Mouse (Mus musculus): ENCODE data around the gene Bhmt. TPM values are rescaled to one million over a fixed set of nuclear protein-coding genes. Genes with fewer than 3 reads are reported as not detected.

Bhmt gene
- total RNA-seq, 1 experiment: 3.3 TPM

DNA sequence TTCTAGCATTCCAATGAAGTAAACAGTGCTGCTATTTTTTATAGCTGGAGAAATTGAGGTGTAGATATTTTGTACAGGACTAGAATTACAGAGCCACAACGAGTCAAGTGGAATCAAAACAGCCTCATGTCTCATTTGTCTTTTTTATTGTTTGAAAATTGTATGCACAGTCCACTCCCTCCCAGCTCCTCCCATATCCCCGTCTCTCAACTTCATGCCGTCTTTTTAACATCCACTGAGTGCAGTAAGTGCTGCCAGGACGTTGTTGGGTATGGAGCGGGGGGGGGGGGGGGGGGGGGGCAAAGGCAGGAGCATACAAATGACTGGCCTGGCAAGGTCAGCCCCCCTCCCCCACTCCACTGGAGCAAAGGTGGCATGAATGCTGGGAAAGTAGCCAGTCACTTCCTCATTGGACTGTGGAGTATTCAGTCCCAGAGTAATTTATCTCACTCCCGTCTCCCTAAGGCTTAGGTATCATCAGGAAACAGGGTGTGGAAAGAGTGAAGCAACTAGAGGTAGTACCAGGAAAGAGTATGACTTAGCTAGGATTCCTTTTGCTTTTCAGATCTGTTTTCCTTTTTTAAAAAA lies 23.3 kb downstream of the Bhmt start:
- Histone ChIP-seq H3K36me3 (ENCODE audit: control insufficient read depth, insufficient read depth, low read length, poor library complexity, severe bottlenecking) (no peaks in the 10 kb centered on the region), H3K9me3 (ENCODE audit: control insufficient read depth, insufficient read depth, low read depth, low read length) (no peaks in the 10 kb centered on the region), H3K9ac (ENCODE audit: insufficient read depth, low read depth, low read length, poor library complexity, severe bottlenecking) (no peak overlapping the region), H3K4me1 (ENCODE audit: control insufficient read depth in 2 of 2, insufficient read depth in 2 of 2, low read length in 2 of 2, poor library complexity in 1 of 2) (no peaks in the 10 kb centered on the region), H3K4me3 (ENCODE audit: insufficient read depth in 1 of 2, low read depth in 1 of 2, low read length in 2 of 2, poor library complexity in 1 of 2, severe bottlenecking in 1 of 2) (no peak overlapping the region), H3K27ac (ENCODE audit: insufficient read depth, low read depth, low read length, poor library complexity, severe bottlenecking) (no peak overlapping the region)
- DNase-seq (ENCODE audit: low read depth, low spot score): no peak
- in situ Hi-C loops (cut with MboI; ENCODE audit: low sequenced_read_pairs in 2 of 2, unreplicated experiment in 2 of 2): no loop called here
- TF ChIP-seq ZC3H11A (IDR thresholded peaks at IDR 0.05; ENCODE audit: borderline replicate concordance, low read depth, low read length): no peak
- no peak for TF ChIP-seq MAFK (IDR thresholded peaks at IDR 0.05; ENCODE audit: insufficient read depth, low read depth, low read length)
- no peak for TF ChIP-seq HCFC1 (IDR thresholded peaks at IDR 0.05; ENCODE audit: borderline replicate concordance, insufficient read depth, low read length)
- no peak for TF ChIP-seq CHD2 (IDR thresholded peaks at IDR 0.05; ENCODE audit: low read depth, low read length)
- TF ChIP-seq ZNF384 (IDR thresholded peaks at IDR 0.05; ENCODE audit: low read depth, low read length): no peak

DNA sequence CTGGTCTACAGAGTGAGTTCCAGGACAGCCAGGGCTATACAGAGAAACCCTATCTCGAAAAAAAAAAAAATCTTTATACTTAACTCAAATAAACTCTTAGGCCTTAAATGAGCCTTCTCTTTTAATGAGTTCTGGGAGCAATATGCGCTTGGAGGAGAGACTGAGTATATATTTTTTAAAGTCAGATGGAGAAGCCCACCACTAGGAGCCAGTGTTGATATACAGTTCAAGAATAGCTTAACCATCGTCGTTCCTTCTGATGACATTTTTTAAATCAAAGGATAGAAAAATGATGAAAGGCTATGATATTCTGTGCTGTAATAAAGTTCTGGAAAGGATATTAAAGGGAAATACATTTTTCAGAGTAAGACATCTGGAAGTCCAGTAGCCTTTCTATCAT lies 24.0 kb downstream of the Bhmt start:
- in situ Hi-C loops (cut with MboI; ENCODE audit: low sequenced_read_pairs in 2 of 2, unreplicated experiment in 2 of 2): no loop called here
- TF ChIP-seq HCFC1 (IDR thresholded peaks at IDR 0.05; ENCODE audit: borderline replicate concordance, insufficient read depth, low read length) (no peak), ZC3H11A (IDR thresholded peaks at IDR 0.05; ENCODE audit: borderline replicate concordance, low read depth, low read length) (no peak), MAFK (IDR thresholded peaks at IDR 0.05; ENCODE audit: insufficient read depth, low read depth, low read length) (no peak), ZNF384 (IDR thresholded peaks at IDR 0.05; ENCODE audit: low read depth, low read length) (no peak), CHD2 (IDR thresholded peaks at IDR 0.05; ENCODE audit: low read depth, low read length) (no peak)
- Histone ChIP-seq H3K9ac (ENCODE audit: insufficient read depth, low read depth, low read length, poor library complexity, severe bottlenecking) (no peak overlapping the region), H3K4me3 (ENCODE audit: insufficient read depth in 1 of 2, low read depth in 1 of 2, low read length in 2 of 2, poor library complexity in 1 of 2, severe bottlenecking in 1 of 2) (no peak overlapping the region), H3K4me1 (ENCODE audit: control insufficient read depth in 2 of 2, insufficient read depth in 2 of 2, low read length in 2 of 2, poor library complexity in 1 of 2) (no peaks in the 10 kb centered on the region), H3K27ac (ENCODE audit: insufficient read depth, low read depth, low read length, poor library complexity, severe bottlenecking) (no peak overlapping the region), H3K36me3 (ENCODE audit: control insufficient read depth, insufficient read depth, low read length, poor library complexity, severe bottlenecking) (no peaks in the 10 kb centered on the region), H3K9me3 (ENCODE audit: control insufficient read depth, insufficient read depth, low read depth, low read length) (no peaks in the 10 kb centered on the region)
- DNase-seq (ENCODE audit: low read depth, low spot score): no peak

DNA sequence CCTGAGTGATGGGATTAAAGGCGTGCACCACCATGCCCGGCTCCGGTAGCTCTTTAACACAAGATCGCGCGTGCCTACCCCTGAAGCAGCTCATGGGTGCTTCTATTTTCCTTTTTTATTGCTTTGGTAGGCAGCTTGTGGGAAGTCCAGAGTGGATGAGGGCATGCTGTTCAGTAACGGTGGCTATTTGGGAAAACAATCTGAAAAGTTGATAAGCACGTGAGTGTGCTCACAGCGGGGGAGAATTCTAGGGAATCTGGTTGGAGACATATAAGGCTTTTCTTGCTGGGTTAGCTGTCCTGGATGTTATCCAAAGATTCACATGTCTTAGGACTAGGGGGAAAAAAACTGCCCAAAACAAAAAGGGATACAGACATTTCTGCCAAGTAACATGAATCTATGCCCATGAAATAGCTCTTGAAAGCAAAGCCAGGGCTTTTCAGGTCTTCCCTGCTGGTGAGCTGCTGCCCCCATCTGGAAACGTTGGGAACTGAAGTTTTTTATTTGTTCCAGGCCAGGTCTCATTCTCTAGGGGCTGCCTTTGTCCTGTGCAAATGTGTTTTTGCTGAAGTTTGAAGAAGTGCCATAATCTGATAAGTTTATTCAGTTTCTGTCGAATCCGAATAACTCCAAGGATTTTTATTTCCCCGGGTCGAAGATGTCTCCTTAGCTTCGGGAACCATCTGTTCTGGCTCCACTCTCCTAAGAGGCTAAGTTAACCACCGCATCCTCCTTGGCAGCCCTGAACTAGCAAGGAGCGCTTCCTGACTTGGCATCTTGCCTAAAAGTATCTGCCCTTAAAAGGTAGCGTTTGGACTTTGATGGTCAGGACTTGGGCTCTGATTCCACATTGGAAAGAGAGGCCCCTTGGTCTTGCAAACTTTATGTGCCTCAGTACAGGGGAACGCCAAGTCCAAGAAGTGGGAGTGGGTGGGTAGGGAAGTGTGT lies 24.8 kb downstream of the Bhmt start:
- Histone ChIP-seq H3K9me3 (ENCODE audit: control insufficient read depth, insufficient read depth, low read depth, low read length) (no peaks in the 10 kb centered on the region), H3K36me3 (ENCODE audit: control insufficient read depth, insufficient read depth, low read length, poor library complexity, severe bottlenecking) (no peaks in the 10 kb centered on the region), H3K27ac (ENCODE audit: insufficient read depth, low read depth, low read length, poor library complexity, severe bottlenecking) (no peak overlapping the region), H3K4me3 (ENCODE audit: insufficient read depth in 1 of 2, low read depth in 1 of 2, low read length in 2 of 2, poor library complexity in 1 of 2, severe bottlenecking in 1 of 2) (no peak overlapping the region), H3K9ac (ENCODE audit: insufficient read depth, low read depth, low read length, poor library complexity, severe bottlenecking) (no peak overlapping the region), H3K4me1 (ENCODE audit: control insufficient read depth in 2 of 2, insufficient read depth in 2 of 2, low read length in 2 of 2, poor library complexity in 1 of 2) (no peaks in the 10 kb centered on the region)
- TF ChIP-seq HCFC1 (IDR thresholded peaks at IDR 0.05; ENCODE audit: borderline replicate concordance, insufficient read depth, low read length) (no peak), MAFK (IDR thresholded peaks at IDR 0.05; ENCODE audit: insufficient read depth, low read depth, low read length) (no peak), ZC3H11A (IDR thresholded peaks at IDR 0.05; ENCODE audit: borderline replicate concordance, low read depth, low read length) (no peak), ZNF384 (IDR thresholded peaks at IDR 0.05; ENCODE audit: low read depth, low read length) (no peak), CHD2 (IDR thresholded peaks at IDR 0.05; ENCODE audit: low read depth, low read length) (no peak)
- peak; percentile 74 for DNase-seq (ENCODE audit: low read depth, low spot score)
- in situ Hi-C loops (cut with MboI; ENCODE audit: low sequenced_read_pairs in 2 of 2, unreplicated experiment in 2 of 2): no loop called here

DNA sequence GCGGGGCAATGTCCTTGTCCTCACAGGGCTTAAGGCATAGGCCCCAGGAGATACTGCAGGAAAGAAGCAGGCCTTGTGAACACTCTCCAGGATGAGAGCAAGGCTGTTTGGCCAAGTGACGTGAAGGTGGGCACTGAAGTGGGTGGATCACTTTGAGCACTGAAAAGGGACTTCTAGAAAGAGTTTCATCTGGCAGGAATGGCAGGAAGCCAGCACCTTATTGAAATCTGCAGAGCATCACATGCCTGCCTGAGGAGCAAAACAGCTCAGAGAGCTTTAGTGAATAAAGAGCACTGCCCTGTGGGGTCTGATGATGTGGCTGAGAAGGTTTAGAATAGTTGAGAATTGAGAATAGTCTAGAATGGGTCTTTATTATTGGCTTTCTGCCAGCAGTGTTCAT lies 29.3 kb downstream of the Bhmt start:
- Histone ChIP-seq H3K27ac (ENCODE audit: insufficient read depth, low read depth, low read length, poor library complexity, severe bottlenecking) (no peak overlapping the region), H3K9me3 (ENCODE audit: control insufficient read depth, insufficient read depth, low read depth, low read length) (no peaks in the 10 kb centered on the region), H3K36me3 (ENCODE audit: control insufficient read depth, insufficient read depth, low read length, poor library complexity, severe bottlenecking) (no peaks in the 10 kb centered on the region), H3K4me3 (ENCODE audit: insufficient read depth in 1 of 2, low read depth in 1 of 2, low read length in 2 of 2, poor library complexity in 1 of 2, severe bottlenecking in 1 of 2) (no peak overlapping the region), H3K4me1 (ENCODE audit: control insufficient read depth in 2 of 2, insufficient read depth in 2 of 2, low read length in 2 of 2, poor library complexity in 1 of 2) (peaks cover 0 to 2% of the 10 kb centered on the region in 2 experiments; a peak in 1 of 4 replicates), H3K9ac (ENCODE audit: insufficient read depth, low read depth, low read length, poor library complexity, severe bottlenecking) (no peak overlapping the region)
- in situ Hi-C loops (cut with MboI; ENCODE audit: low sequenced_read_pairs in 2 of 2, unreplicated experiment in 2 of 2): no loop called here
- DNase-seq (ENCODE audit: low read depth, low spot score): no peak
- TF ChIP-seq HCFC1 (IDR thresholded peaks at IDR 0.05; ENCODE audit: borderline replicate concordance, insufficient read depth, low read length) (no peak), ZNF384 (IDR thresholded peaks at IDR 0.05; ENCODE audit: low read depth, low read length) (no peak), MAFK (IDR thresholded peaks at IDR 0.05; ENCODE audit: insufficient read depth, low read depth, low read length) (no peak), ZC3H11A (IDR thresholded peaks at IDR 0.05; ENCODE audit: borderline replicate concordance, low read depth, low read length) (no peak), CHD2 (IDR thresholded peaks at IDR 0.05; ENCODE audit: low read depth, low read length) (no peak)

Data from ES-E14 (cell line).